Mouse (Mus musculus) bone marrow, adult 2 months (tissue): ENCODE results near the gene Terb2. TPM values are rescaled to one million over a fixed set of nuclear protein-coding genes. Genes with fewer than 3 reads are reported as not detected.

Source experiments
- H3K27ac ChIP-seq: fragments of 200-500 bp; 2 replicates; pipeline ENCODE4 v1.5.1; 2012; ENCODE audit warnings: low read depth, mild to moderate bottlenecking, control low read depth, inconsistent platforms, low read length; ENCODE audit not compliant: control insufficient read depth, poor library complexity, insufficient read depth
- H3K4me1 ChIP-seq: fragments of 200-500 bp; 2 replicates; pipeline ENCODE4 v1.6.1; 2011; ENCODE audit warnings: low read length; ENCODE audit not compliant: control insufficient read depth, insufficient read depth
- H3K4me3 ChIP-seq: fragments of 200-500 bp; replicated peaks from 2 replicates; pipeline ENCODE3; 2011; ENCODE audit warnings: mild to moderate bottlenecking, low read depth, low read length, control low read depth; ENCODE audit not compliant: control insufficient read depth
- CTCF ChIP-seq: fragments of 200-500 bp; IDR thresholded peaks from 2 replicates; pipeline ENCODE4 v1.5.1; 2011; ENCODE audit warnings: low read length, control low read depth; ENCODE audit not compliant: control insufficient read depth, insufficient read depth
- POLR2A ChIP-seq: fragments of 200-500 bp; IDR thresholded peaks from 2 replicates; pipeline ENCODE4 v1.6.1; 2011; ENCODE audit warnings: low read depth, mild to moderate bottlenecking, control low read depth, low read length, borderline replicate concordance; ENCODE audit not compliant: control insufficient read depth
- WGBS: fragments of 180-500 bp; shearing (Covaris S2); methylation state at CpG from one replicate; pipeline ENCODE4 v1.1.7; 2018; 5-methylcytosine and 5-hydroxymethylcytosine counted together
- polyA plus RNA-seq: library from polyadenylated mRNA; stranded (reverse); fragments of >200 nt; gene quantifications from 2 replicates; pipeline ENCODE4 v1.2.4, GENCODE M21; 2011; ENCODE audit warnings: low replicate concordance; ENCODE audit not compliant: missing spikeins, insufficient read depth, insufficient read length

Gene Terb2
- polyA plus RNA-seq, 1 experiment: not detected

DNA sequence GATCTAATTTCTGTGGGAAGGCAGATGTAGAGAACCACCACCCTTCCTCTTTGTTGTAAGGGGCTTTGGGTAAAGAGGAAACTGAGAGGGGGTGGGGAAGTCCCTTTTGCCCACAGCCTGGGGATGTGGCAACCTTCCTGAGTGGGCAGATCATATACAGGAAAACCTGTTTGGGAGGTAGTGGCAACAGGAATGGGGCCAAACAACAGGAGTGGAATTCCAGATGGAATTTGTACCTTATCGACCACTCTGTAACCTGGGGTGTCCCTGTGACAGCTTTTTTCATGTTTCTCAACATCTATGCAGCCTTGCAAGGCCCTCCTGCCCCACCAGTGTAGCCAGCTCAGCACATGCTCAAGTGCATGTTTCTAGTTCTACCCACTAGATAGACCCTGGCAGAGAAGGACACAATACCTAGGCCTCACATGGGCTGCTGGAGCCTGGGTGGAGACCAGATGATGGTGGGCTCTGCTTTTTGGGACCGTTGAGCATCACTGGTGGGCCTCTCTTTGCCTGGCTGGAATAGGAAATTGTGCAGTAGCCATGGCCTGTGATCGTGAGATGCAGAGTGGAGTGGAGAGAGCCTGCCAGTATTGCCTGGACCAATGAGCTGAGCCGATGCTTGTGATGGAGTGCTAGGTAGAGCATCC lies 29.9 kb upstream of the Terb2 start:
- TF ChIP-seq POLR2A (no peak), CTCF (no peak)
- Histone ChIP-seq H3K4me3 (no peak overlapping the region), H3K4me1 (peaks cover 12% of the 10 kb centered on the region; the same call in 1 of the 2 replicates), H3K27ac (peak overlapping the region; percentile 30)
- 47% methylated on average over 4 of the region's 4 CpGs for WGBS

DNA sequence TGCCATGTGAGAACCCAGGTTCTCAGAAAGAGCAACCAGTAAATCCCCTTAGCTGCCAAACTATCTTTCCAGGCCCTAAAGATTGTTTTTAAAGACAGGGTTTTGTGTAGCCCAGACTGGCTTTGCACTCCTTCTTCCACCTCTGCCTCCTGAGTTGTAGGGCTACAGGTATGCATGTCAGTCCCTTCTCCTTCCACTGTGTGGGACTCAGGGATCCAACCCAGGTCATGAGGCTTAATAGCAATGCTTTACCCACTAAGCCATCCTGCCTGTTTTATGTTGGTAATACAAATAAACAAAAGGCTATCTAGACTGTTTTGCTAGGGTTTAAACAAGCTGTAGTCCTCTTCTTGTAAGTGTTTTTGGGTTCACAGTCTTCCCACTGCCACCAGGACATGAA lies 28.5 kb upstream of the Terb2 start:
- H3K27ac ChIP-seq: no peak overlapping the region

DNA sequence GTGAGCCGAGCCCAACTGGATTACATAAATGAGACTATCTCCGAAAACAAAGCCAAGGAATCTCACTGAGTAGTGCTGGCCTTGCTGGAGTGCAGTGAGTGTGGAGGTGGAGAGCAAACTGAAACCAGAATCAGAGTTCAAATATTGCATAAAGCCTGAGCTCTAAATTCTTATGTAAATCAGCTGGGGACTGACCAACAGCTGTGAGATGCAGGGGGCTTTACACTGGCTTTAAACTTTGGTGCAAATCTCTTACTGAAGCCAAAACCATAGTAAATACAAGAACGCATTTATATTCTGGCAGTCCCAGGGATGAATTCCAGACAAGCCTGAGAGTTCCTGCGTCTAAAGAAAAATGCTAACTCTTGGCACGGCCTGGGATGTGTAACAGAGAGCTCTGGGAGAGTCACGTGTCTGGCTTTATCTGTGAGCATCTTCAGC lies 27.7 kb upstream of the Terb2 start:
- H3K27ac ChIP-seq: no peak overlapping the region
- peaks cover 8% of the 10 kb centered on the region; the same call in 1 of the 2 replicates for H3K4me1 ChIP-seq
- 84% methylated on average over 6 of the region's 6 CpGs for WGBS
- H3K4me3 ChIP-seq: no peak overlapping the region
- no peak for TF ChIP-seq POLR2A
- TF ChIP-seq CTCF: no peak

More for the DNA sequence above, 28.5 kb upstream of the Terb2 start:
- TF ChIP-seq POLR2A (no peak), CTCF (no peak)
- Histone ChIP-seq H3K4me1 (peaks cover 8% of the 10 kb centered on the region; the same call in 1 of the 2 replicates), H3K4me3 (no peak overlapping the region)

DNA sequence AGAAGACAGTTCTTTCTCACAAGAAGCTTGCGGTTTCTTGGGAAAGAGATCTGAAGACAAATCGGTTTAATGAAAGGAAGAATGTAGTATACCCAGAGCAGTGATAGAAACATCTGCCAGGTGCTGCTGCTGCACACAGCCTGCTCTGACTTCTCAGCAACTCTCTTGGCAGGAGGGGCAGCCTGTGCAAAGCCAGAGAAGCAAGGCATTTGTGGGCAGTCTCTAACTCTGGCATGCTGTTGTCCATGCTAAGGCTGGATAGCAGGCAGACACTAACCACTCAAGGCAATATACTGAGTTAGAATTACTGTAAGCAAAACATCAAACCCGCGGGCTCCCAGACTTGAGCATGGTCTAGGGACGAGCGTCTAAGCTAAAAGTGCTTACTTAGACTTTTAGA lies 26.4 kb upstream of the Terb2 start:
- Histone ChIP-seq H3K4me3 (no peak overlapping the region), H3K4me1 (peaks cover 10% of the 10 kb centered on the region; the same call in 1 of the 2 replicates), H3K27ac (no peak overlapping the region)
- WGBS: 86% methylated on average over 6 of the region's 6 CpGs
- TF ChIP-seq CTCF (no peak), POLR2A (no peak)

DNA sequence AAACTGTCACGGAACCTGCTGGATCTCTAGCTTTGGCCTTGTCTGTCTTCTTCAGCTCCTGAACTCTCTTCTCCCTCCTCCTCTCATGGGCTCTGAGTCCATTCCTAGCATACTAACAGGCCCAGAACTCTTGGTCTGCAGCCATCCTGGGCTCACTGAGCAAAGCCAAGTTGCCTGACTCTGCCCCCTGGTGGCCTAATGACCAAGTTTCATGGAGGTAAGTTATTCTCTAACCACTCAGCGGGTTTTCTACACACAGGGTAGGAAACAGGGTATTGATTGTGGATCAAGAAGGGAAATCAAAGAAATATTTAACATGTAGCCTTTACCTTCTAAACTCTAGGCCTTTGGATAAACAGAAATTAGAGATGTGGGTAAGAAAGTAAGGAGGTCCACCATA lies 25.4 kb upstream of the Terb2 start, which contains the start of gene Trim69:
Trim69 (plus strand) TSS at position 21 of the 400 bp plus-strand sequence.
- H3K4me3 ChIP-seq: no peak within 1 kb of the TSS
- H3K4me1 ChIP-seq: peaks cover 6% of the 10 kb centered on the region; the same call in 1 of the 2 replicates
- WGBS: 44% methylated on average over 2 of the region's 2 CpGs
- H3K27ac ChIP-seq: no peak within 1 kb of the TSS
- TF ChIP-seq POLR2A (no peak), CTCF (peak; percentile 85)

DNA sequence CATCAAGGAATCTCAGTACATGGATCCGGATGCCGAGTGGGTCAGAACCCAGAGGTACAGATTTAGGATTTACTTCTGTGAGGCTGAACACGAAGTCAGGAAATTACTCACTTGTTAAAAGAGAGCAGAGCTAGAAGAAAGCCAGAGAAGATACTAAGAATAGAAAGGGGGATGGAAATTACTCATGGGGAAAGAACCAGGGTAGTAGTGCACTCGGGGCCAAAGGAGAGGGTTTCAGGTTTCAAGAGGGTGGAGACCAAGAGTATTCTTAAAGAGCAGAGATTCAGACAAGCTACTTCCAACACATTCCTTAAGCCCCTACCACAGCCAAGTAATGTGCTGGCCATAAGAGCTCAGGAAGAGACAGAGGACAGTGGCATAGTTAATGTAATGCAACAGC lies 24.5 kb upstream of the Terb2 start:
- TF ChIP-seq POLR2A: no peak
- no peak for TF ChIP-seq CTCF
- Histone ChIP-seq H3K4me3 (no peak overlapping the region), H3K4me1 (peaks cover 2% of the 10 kb centered on the region; the same call in 1 of the 2 replicates), H3K27ac (no peak overlapping the region)
- WGBS: 15% methylated on average over 4 of the region's 4 CpGs

DNA sequence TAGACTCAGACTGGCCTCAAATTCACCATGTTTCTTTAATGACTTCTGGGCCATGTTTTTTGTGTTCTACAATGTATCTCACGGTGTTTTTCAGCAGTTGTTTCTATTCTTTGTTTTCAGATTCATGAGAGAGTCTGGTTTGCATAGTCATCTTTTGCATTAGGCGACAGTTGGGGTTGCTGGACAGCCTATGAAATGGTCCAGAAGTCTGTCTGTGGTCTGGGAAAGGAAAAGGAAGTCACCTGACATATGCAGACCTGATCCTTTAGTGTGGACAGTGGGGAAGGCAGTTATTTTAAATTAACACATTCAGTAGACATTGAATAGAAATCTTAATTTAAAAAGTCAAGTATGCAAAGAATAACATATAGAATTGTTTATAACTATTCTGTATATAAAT lies 23.5 kb upstream of the Terb2 start:
- WGBS: 24% methylated on average over 2 of the region's 2 CpGs
- no peak for TF ChIP-seq CTCF
- TF ChIP-seq POLR2A: no peak
- Histone ChIP-seq H3K4me3 (no peak overlapping the region), H3K4me1 (peaks cover 2% of the 10 kb centered on the region; the same call in 1 of the 2 replicates), H3K27ac (no peak overlapping the region)

DNA sequence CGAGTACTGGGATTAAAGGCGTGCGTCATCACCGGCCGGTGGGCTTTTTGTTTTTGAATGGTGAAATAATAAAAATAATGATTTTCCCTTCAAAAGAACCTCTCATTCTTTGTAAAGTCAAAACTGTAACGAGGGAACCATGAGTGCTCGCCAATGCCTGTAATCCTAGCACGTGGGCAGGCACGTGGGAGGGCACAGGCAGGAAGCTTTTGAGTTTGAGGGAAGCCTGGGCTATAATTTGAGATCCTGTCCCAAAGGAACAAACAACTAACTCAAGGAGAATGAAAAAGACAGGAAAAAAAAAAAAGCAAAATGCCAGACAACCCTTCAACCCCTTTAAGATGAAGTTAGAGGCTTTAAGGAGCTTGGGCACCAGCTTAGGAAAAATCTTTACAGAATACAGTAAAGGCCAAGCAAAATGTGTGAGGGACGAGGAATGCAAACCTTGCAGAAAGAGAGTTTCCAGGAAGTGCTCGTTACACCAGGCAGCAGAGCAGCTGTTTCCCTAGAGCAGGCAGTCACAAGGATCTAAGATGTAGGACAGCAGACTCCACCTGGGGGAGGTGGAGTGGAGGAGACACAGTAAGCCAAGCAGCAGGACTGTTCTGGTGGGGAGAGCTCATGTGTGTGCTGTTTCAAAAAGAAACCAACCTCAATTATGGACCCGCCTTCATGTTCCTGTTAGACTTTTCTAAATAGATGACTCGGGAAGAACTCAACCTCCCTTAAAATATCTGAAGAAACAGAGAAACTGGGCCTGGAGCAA lies 22.5 kb upstream of the Terb2 start:
- Histone ChIP-seq H3K4me1 (peaks cover 2% of the 10 kb centered on the region; the same call in 1 of the 2 replicates), H3K4me3 (peak overlapping the region; percentile 68), H3K27ac (peak overlapping the region; percentile 45; the same call in 1 of the 2 replicates)
- whole genome bisulfite sequencing: 47% methylated on average over 13 of the region's 13 CpGs
- no peak for TF ChIP-seq CTCF
- TF ChIP-seq POLR2A: no peak
